Mouse (Mus musculus) neural tube, embryonic 13.5 days (tissue): ENCODE data around the gene Fermt2. TPM values are rescaled to one million over a fixed set of nuclear protein-coding genes. Genes with fewer than 3 reads are reported as not detected.

Experiments
- ATAC-seq: fragments of 200-750 bp; cut with Nextera tagmentation; 2 replicates; pipeline ENCODE4 v1.8.0; 2017; ENCODE audit warnings: low read depth, mild to moderate bottlenecking, moderate TSS enrichment, moderate library complexity
- H3K27ac ChIP-seq: fragments of 300-500 bp; sonication (generic); replicated peaks from 2 replicates; pipeline ENCODE4 v1.5.1; 2015; ENCODE audit warnings: moderate library complexity, mild to moderate bottlenecking, inconsistent platforms
- H3K27me3 ChIP-seq: fragments of 300-500 bp; sonication (generic); 2 replicates; pipeline ENCODE4 v1.6.1; 2015; ENCODE audit warnings: mild to moderate bottlenecking, inconsistent platforms
- H3K36me3 ChIP-seq: fragments of 300-500 bp; sonication (generic); 2 replicates; pipeline ENCODE4 v1.6.1; 2015; ENCODE audit warnings: mild to moderate bottlenecking, inconsistent platforms
- H3K4me1 ChIP-seq: fragments of 300-500 bp; sonication (generic); replicated peaks from 2 replicates; pipeline ENCODE4 v1.6.1; 2015; ENCODE audit warnings: inconsistent platforms
- H3K4me2 ChIP-seq: fragments of 300-500 bp; sonication (generic); 2 replicates; pipeline ENCODE4 v1.6.1; 2015; ENCODE audit warnings: inconsistent platforms, mild to moderate bottlenecking, moderate library complexity
- H3K4me3 ChIP-seq: fragments of 300-500 bp; sonication (generic); 2 replicates; pipeline ENCODE4 v1.5.1; 2015; ENCODE audit warnings: mild to moderate bottlenecking, inconsistent platforms
- H3K9ac ChIP-seq: fragments of 300-500 bp; sonication (generic); 2 replicates; pipeline ENCODE4 v1.6.1; 2015; ENCODE audit warnings: moderate library complexity, mild to moderate bottlenecking, inconsistent platforms
- H3K9me3 ChIP-seq: fragments of 300-500 bp; sonication (generic); 2 replicates; pipeline ENCODE4 v1.6.1; 2016; ENCODE audit warnings: inconsistent platforms
- WGBS: fragments of 180-500 bp; shearing (Covaris S2); methylation state at CpG from one replicate; pipeline ENCODE4 v1.1.7; 2015; 5-methylcytosine and 5-hydroxymethylcytosine counted together
- polyA plus RNA-seq: library from polyadenylated mRNA; unstranded; fragments of >200 nt; fragmentation: Nextera tagmentation; extraction: Ambion mirVana; gene quantifications from 2 replicates; pipeline ENCODE4 v1.2.1, GENCODE M21; 2015

Gene Fermt2
- polyA plus RNA-seq: 85.0 and 85.5 TPM in 2 replicates

DNA sequence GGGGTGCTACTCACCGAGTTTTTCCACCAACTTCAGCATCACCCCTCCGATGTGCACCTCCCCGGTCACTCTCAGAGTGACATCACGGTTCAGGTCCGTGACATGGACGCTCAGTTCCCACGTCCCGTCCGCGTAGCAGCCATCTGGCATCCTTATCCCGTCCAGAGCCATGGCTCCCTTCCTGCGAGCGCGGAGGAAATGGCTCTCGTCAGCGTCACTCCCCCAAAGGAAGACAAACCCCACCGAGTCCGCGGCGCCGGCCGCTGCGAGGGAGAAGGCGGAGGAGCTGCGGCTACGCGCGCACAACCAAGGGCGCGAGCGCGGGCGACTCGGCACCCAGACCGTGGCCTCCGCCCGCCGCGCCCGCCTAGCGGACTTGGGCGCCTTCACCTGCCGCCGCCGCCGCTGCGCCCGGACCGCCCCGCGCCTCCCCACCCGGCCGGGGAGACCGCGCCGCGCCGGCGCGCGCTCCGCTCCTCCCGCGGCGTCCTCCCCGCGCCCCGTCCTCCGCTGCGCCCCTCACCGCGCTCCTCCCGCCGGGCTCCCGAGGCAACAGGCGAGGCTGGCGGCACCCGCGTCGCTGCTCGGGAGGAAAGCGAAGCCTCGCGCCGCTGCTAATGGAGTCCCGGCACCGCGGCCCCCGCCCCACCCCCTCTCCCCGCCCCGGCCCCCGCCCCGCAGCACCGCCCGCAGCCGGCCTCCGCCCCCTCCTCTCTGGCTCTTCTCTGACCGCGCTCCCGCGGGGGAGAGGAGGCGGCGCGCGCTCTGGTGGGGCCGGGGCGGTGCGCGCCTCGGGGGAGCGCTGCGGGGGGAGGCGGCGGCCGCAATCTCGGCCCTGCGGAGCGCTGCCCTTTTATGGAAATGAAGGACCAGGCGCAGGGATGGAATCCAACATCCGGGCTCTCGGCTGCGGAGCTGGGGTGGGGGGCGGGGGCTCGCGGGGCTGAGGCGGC lies at the start of gene Fermt2:
Fermt2 (minus strand) TSS at position 708 of the 953 bp plus-strand sequence.
- peak; percentile 87 for ATAC-seq
- H3K4me3 ChIP-seq: peak within 1 kb of the TSS; percentile 74
- peaks cover 43% of the 10 kb centered on the region for H3K4me1 ChIP-seq
- H3K27me3 ChIP-seq: no peaks in the 10 kb centered on the region
- 1% methylated on average over 85 of the region's 126 CpGs for WGBS
- no peaks in the 10 kb centered on the region for H3K36me3 ChIP-seq
- H3K27ac ChIP-seq: peak within 1 kb of the TSS; percentile 94
- H3K4me2 ChIP-seq: peak within 1 kb of the TSS; percentile 74
- H3K9me3 ChIP-seq: no peaks in the 10 kb centered on the region
- peak within 1 kb of the TSS; percentile 84 for H3K9ac ChIP-seq

DNA sequence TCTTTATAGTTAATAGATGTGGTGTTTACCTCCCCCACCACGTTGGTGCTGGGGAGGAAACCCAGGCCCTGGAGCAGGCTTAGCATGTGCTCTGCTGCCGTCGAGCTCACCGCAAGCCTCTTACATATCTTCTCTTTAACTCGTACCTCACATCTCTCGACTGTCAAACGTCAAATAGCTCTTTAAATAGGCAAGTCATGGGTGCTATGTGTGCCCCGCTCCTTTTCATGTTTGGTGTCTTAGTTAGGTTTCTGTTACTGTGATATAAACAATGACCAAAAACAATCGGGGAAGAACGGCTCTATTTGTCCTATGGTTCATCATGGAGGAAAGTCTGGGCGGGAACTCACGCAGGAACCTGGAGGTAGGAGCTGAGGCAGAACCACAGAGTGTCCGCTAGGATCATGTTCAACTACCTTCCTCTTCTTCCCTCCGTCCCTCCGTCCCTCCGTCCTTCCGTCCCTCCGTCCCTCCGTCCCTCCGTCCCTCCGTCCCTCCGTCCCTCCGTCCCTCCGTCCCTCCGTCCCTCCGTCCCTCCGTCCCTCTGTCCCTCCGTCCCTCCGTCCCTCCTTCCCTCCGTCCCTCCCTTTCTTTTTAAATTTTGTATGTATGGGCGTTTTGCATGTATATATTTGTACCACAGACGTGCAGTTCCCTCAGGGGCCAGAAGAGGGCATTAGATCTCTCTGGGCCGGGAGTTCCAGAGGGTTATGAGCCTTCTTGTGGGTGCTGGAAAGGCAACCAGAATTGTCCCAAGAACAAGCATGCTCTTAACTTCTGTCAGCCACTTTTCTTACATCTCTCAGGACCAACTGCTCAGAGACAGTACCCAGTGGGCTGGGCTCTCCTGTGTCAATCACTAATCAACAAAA lies 36.4 kb upstream of the Fermt2 start:
- Histone ChIP-seq H3K4me3 (peak overlapping the region; percentile 28), H3K27ac (peak overlapping the region; percentile 70), H3K36me3 (no peaks in the 10 kb centered on the region), H3K4me2 (peak overlapping the region; percentile 53), H3K4me1 (peaks cover 12% of the 10 kb centered on the region), H3K9me3 (no peaks in the 10 kb centered on the region), H3K9ac (peak overlapping the region; percentile 38; the same call in 1 of the 2 replicates), H3K27me3 (no peaks in the 10 kb centered on the region)
- WGBS: 16% methylated on average over 33 of the region's 33 CpGs
- ATAC-seq: peak; percentile 14; the same call in 1 of the 2 replicates

DNA sequence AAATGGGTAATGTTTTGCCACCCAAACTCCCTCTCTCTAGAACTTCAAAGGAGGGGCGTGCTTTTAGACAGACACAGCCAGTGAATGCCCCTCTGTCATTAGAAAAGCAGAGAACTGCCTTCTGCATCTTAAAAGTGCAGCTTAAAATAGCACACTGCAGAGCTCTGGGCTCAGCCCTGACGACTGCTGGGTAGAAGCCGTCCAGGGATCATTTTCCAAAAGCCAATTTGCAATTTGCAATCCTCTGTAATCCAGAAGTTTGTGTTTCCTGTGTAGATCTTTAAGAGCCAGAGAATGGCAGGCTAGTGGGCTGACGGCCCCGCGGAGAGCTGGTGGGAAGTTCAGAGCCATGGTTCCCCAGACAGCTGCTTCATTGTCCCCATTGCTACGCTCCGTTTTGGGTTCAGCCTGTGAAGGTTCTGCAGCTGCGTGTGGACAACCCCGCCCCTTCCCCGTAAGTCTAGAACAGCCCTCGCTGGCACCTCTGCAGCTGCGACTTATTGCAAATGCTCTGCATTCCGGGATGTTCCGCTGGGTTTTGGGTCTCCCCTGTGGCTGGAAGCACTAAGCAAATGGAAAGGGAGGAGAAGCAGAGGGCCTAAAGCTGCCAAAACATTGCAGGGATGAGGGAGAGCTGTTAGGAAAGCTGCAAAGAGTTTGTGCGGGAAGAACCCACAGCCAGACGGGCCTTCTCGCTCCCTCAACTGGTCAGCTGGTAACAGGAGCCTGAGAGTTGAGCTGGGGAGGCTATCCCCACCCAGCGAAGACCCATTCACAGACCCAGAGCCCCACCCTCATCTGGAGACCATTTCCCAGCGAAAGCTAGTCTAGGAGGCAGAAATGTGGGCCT lies 35.5 kb upstream of the Fermt2 start:
- ATAC-seq: peak; percentile 54; the same call in 1 of the 2 replicates

DNA sequence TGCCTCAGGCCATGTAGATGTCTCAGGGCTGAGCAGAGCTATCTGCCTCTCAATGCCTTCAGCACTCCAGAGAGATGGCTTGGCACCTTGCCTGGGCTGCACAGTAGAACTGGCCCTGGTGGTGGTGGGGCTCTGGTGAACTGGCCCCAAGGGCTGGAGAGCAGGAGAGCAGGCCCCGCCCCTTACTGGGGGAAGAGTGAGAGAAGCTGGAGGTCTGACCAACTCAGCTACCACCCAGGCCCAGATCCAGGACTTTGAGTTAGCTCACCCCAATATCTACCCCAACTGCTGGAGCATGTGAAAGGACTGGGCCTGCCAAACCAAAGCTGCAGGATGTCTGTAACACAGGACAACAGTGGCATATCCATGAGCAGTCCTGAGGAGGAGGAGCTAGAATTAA lies 33.7 kb upstream of the Fermt2 start:
- WGBS: 83% methylated on average over 1 of the region's 1 CpGs
- H3K4me2 ChIP-seq: no peak overlapping the region
- H3K36me3 ChIP-seq: no peaks in the 10 kb centered on the region
- H3K9me3 ChIP-seq: no peaks in the 10 kb centered on the region
- peaks cover 12% of the 10 kb centered on the region for H3K4me1 ChIP-seq
- no peak overlapping the region for H3K9ac ChIP-seq
- 0 out of 2 replicates have a peak, but pooled peaks have one; percentile 21 for ATAC-seq
- no peak overlapping the region for H3K27ac ChIP-seq
- H3K27me3 ChIP-seq: no peaks in the 10 kb centered on the region
- no peak overlapping the region for H3K4me3 ChIP-seq

More for the DNA sequence above, 35.5 kb upstream of the Fermt2 start:
- Histone ChIP-seq H3K27me3 (no peaks in the 10 kb centered on the region), H3K36me3 (no peaks in the 10 kb centered on the region), H3K4me1 (peaks cover 12% of the 10 kb centered on the region), H3K4me3 (0 out of 2 replicates have a peak overlapping the region, but pooled peaks have one; percentile 10), H3K9me3 (no peaks in the 10 kb centered on the region), H3K9ac (peak overlapping the region; percentile 27; the same call in 1 of the 2 replicates), H3K27ac (peak overlapping the region; percentile 70), H3K4me2 (peak overlapping the region; percentile 53)
- WGBS: 4% methylated on average over 20 of the region's 20 CpGs

DNA sequence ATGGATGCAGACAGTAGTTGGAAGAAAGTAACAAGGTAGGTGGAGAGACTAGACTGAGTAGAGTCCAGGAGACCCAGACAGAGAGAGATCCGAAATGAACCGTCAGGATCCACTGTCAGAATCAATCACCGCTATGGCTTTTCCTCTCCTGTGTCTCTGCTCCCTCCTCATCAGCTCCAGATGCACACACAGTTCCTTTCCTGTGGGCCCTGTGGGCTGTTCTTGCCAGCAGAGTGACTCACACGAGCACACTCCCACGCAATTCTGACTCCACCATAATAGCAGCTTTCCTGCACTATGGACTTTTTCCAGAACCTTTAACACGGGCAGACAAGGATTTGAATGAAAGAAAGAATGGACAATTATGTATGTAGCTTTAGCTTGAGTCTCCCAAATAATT lies 31.8 kb upstream of the Fermt2 start:
- Histone ChIP-seq H3K9ac (no peak overlapping the region), H3K27ac (no peak overlapping the region), H3K9me3 (no peaks in the 10 kb centered on the region), H3K4me3 (no peak overlapping the region), H3K27me3 (no peaks in the 10 kb centered on the region), H3K4me1 (peaks cover 12% of the 10 kb centered on the region), H3K4me2 (no peak overlapping the region), H3K36me3 (no peaks in the 10 kb centered on the region)
- no peak for ATAC-seq
- 87% methylated on average over 6 of the region's 6 CpGs for WGBS

DNA sequence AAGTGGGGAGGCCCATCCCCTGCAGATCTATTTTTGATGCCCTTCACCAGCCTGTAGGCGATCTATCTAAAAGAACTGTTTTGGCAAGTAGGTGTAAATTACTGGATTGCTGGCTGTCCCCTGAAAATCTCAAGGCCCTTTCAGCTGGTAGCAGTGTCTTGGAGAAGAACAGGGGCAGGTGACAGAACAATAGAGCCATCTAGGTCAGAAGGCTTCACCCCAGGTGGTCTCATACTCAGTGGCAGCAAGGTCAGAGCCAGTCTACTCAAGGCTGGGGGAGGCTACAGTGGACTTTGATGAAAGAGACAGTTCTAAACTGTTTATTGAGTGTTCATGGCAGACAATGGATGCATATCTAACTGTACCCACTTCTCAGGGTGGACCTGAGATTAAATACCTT lies 29.1 kb upstream of the Fermt2 start:
- Histone ChIP-seq H3K4me3 (no peak overlapping the region), H3K4me1 (no peaks in the 10 kb centered on the region; the same call in 1 of the 2 replicates), H3K27ac (no peak overlapping the region), H3K9ac (no peak overlapping the region), H3K9me3 (no peaks in the 10 kb centered on the region), H3K27me3 (no peaks in the 10 kb centered on the region), H3K4me2 (no peak overlapping the region), H3K36me3 (no peaks in the 10 kb centered on the region)
- WGBS: 68% methylated on average over 1 of the region's 1 CpGs
- ATAC-seq: no peak

DNA sequence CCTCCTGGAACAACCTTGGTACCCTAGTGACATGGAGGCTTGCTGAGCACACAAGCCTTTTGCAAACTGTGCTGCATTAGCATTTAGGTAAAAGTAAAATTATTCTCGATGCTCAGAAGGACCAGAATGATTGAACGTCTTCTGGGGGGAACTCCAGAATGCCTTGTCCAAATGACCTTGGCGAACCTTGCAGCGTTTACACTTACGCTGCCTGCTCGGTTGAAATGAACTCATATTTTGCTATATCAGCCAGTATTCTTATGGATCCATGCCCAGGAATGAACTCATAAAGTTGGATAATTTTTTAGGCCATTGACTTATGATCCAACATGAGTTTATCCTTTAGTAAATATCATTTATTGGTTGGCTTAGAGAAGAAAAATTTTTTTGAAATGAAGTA lies 24.4 kb upstream of the Fermt2 start:
- Histone ChIP-seq H3K9me3 (no peaks in the 10 kb centered on the region), H3K9ac (no peak overlapping the region), H3K4me3 (no peak overlapping the region), H3K27me3 (no peaks in the 10 kb centered on the region), H3K4me1 (no peaks in the 10 kb centered on the region; the same call in 1 of the 2 replicates), H3K4me2 (no peak overlapping the region), H3K36me3 (no peaks in the 10 kb centered on the region), H3K27ac (no peak overlapping the region)
- WGBS: 93% methylated on average over 6 of the region's 6 CpGs
- no peak for ATAC-seq

DNA sequence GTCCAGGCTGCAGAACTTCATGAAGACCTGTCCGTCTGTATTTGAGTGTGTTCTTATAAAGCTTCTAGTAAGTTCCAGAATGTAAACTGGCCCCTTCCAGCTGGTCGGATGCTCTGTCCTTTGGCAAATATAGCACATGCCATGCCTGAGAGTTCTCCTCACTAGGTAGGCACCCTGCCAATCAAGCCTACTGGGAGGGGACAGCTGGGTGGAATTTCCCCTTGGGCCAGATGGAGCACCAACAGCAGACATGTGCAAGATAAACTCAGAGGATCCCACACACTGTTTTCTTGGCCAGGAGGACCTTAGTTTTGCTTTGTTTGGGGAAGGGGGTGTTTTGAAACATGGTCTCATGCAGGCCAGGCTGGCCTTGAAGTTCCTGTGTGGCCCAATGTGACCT lies 23.9 kb upstream of the Fermt2 start:
- no peak for ATAC-seq
- no peaks in the 10 kb centered on the region for H3K27me3 ChIP-seq
- WGBS: 77% methylated on average over 2 of the region's 2 CpGs
- no peak overlapping the region for H3K4me2 ChIP-seq
- no peak overlapping the region for H3K9ac ChIP-seq
- no peaks in the 10 kb centered on the region for H3K9me3 ChIP-seq
- H3K4me3 ChIP-seq: no peak overlapping the region
- H3K4me1 ChIP-seq: no peaks in the 10 kb centered on the region; the same call in 1 of the 2 replicates
- H3K36me3 ChIP-seq: no peaks in the 10 kb centered on the region
- no peak overlapping the region for H3K27ac ChIP-seq

DNA sequence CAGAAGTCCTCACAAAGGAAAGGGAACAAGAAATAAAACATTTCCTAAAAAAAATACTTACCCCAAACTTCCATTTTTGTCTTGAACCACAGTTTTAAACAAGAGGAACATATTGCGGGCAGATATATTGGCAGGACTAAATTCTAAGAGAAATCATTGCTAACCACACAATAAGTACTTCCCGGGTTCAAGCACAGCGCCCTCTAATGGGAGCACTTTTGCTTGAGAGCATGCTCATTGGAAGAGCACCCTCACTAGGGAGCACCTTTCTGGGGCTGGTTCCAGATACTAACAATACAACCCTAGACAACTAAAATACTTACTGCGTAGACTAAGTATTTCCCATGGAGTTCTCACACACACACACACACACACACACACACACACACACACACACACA lies 22.5 kb upstream of the Fermt2 start:
- no peak overlapping the region for H3K9ac ChIP-seq
- H3K4me3 ChIP-seq: no peak overlapping the region
- H3K9me3 ChIP-seq: no peaks in the 10 kb centered on the region
- ATAC-seq: no peak
- no peaks in the 10 kb centered on the region for H3K36me3 ChIP-seq
- no peaks in the 10 kb centered on the region for H3K27me3 ChIP-seq
- H3K4me1 ChIP-seq: no peaks in the 10 kb centered on the region; the same call in 1 of the 2 replicates
- no peak overlapping the region for H3K4me2 ChIP-seq
- WGBS: 81% methylated on average over 4 of the region's 4 CpGs
- H3K27ac ChIP-seq: no peak overlapping the region

DNA sequence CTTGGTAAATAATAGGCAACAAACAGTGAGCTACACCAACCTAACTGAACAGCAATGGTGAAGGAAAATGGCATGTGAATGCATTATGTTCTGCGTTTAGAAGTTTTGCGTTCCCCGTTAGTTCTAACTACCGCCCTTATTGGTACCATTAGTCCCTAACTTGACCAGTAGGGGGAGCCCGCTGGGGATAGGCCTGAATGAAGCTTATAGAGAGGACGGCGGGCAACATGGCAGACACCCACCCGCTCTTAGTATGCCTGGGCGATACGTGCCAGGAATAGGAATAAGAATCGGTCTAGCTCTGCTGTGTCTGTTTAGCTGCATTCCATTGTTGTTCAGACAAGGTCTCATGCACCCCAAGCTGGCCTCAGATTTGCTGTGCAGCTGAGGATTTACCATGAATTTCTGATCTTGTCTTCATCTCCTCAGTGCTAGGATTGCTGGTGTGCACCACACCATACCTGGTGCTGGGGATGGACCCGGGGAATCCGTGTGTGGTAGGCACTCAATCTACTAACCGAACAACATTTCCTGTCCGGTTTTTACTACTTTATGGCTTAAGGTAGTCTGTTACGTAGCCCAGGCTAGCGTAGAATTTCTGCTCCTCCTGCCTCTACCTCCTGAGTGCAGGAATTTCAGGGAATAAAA lies 21.3 kb upstream of the Fermt2 start:
- Histone ChIP-seq H3K4me3 (no peak overlapping the region), H3K4me1 (no peaks in the 10 kb centered on the region; the same call in 1 of the 2 replicates), H3K36me3 (no peaks in the 10 kb centered on the region), H3K27me3 (no peaks in the 10 kb centered on the region), H3K27ac (no peak overlapping the region), H3K9me3 (no peaks in the 10 kb centered on the region), H3K9ac (no peak overlapping the region), H3K4me2 (peak overlapping the region; percentile 7; the same call in 1 of the 2 replicates)
- WGBS: 53% methylated on average over 17 of the region's 17 CpGs
- ATAC-seq: peak; percentile 73
